Mouse (Mus musculus): ENCODE data around the gene Ramp2.

DNA sequence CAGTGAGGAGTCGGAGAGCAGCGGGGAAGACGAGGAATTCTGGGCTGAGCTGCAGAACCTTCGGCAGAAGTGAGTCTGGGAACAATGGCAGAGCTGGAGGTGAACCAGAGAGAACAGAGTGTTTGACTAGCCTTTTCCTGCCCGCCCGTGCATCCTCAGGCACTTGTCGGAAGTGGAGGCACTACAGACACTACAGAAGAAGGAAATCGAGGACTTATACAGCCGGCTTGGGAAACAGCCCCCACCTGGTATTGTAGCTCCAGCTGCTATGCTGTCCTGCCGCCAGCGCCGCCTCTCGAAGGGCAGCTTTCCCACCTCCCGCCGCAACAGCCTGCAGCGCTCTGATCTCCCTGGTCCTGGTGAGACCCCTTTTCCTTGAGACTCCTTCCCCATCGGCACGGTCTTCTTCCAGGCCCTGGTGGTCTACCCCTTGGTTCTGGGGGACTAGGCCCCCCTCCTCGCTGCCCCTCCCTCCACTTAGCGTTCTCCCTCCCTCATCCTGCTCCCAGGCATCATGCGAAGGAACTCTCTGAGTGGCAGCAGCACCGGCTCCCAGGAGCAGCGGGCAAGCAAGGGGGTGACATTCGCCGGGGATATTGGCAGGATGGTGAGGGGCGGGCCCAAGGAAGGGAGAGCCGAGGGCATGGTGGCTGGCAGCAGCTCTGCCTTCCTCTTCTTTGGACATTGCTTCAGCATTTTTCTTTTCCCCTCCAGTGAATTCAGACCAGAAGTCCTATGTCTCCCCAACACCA, 30.7 kb downstream of the Ramp2 start:
- no peak for TF ChIP-seq POLR2A (IDR thresholded peaks at IDR 0.05; ENCODE audit: borderline replicate concordance, insufficient read depth, low read length)
- TF ChIP-seq CTCF (IDR thresholded peaks at IDR 0.05; ENCODE audit: borderline replicate concordance, insufficient read depth, low read depth, low read length) = no peak
